ENCODE assay signal across 23 mouse cellular contexts in genomic region chr2:93764211-93764610, GRCm38 (mm10). TPM values are rescaled to one million over a fixed set of nuclear protein-coding genes. Genes with fewer than 3 reads are reported as not detected.
DNase-seq lines count a peak whose midpoint lies in the region; ATAC-seq and TF ChIP-seq lines count a peak whose summit lies in the region.
"Had no signal": no experiment of that assay in that cellular context is flagged by ENCODE, and none has a peak within 500 bp of the region (broad histone marks: within the 10 kb centered on the region; RNA-seq: fewer than 3 reads in every experiment).

No protein-coding gene starts in this region.

- DNase-seq in hindbrain, postnatal 0 days (ENCODE audit: low spot score) = peak; percentile 27
- peak; percentile 19 for DNase-seq in lung, postnatal 25 days (ENCODE audit: low spot score)
- no peak for DNase-seq in lung, postnatal 14 days
- peak; percentile 43 for DNase-seq in lung, postnatal 36 days
- no peak for DNase-seq in B cell, adult 2 months
- DNase-seq: adrenal gland, adult 8-10 months; adrenal gland, postnatal 25 days; cerebellum, adult 11-12 months; cerebellum, adult 8-10 months; gastrocnemius, postnatal 14 days; heart, adult 18-20 months; heart, postnatal 10 days; heart, postnatal 4 days had no signal

- H3K9ac ChIP-seq in hindbrain, postnatal 0 days (replicated peaks; ENCODE audit: low read length) = no peak overlapping the region
- no peak overlapping the region for H3K9ac ChIP-seq in hindbrain, embryonic 16.5 days (ENCODE audit: low read depth, low read length)
- H3K9ac ChIP-seq: embryonic facial prominence, embryonic 12.5 days; embryonic facial prominence, embryonic 15.5 days; forebrain, embryonic 12.5 days; forebrain, embryonic 15.5 days; heart, embryonic 12.5 days; heart, embryonic 15.5 days; hindbrain, embryonic 14.5 days; intestine, embryonic 15.5 days had no signal

- H3K4me3 ChIP-seq in hindbrain, postnatal 0 days (ENCODE audit: low read length) = no peak overlapping the region
- no peak overlapping the region for H3K4me3 ChIP-seq in hindbrain, embryonic 16.5 days (ENCODE audit: low read length)
- H3K4me3 ChIP-seq: embryonic facial prominence, embryonic 12.5 days; embryonic facial prominence, embryonic 15.5 days; forebrain, embryonic 12.5 days; forebrain, embryonic 15.5 days; heart, embryonic 12.5 days; heart, embryonic 15.5 days; intestine, embryonic 15.5 days had no signal

- WGBS in hindbrain, postnatal 0 days = 94% methylated on average over 3 of the region's 3 CpGs
- 90% methylated on average over 3 of the region's 3 CpGs for WGBS in hindbrain, embryonic 16.5 days

- H3K4me1 ChIP-seq in hindbrain, postnatal 0 days (ENCODE audit: insufficient read depth, low read length) = no peaks in the 10 kb centered on the region
- H3K4me1 ChIP-seq in hindbrain, embryonic 16.5 days (ENCODE audit: control insufficient read depth, insufficient read depth, low read depth, low read length) = no peaks in the 10 kb centered on the region
- H3K4me1 ChIP-seq: embryonic facial prominence, embryonic 15.5 days; forebrain, embryonic 15.5 days; intestine, embryonic 15.5 days had no signal

- H3K27me3 ChIP-seq in hindbrain, postnatal 0 days (ENCODE audit: insufficient read depth, low read length) = no peaks in the 10 kb centered on the region
- no peaks in the 10 kb centered on the region for H3K27me3 ChIP-seq in hindbrain, embryonic 16.5 days (replicated peaks; ENCODE audit: control insufficient read depth, insufficient read depth, low read length)
- H3K27me3 ChIP-seq: embryonic facial prominence, embryonic 12.5 days; embryonic facial prominence, embryonic 15.5 days; forebrain, embryonic 12.5 days; forebrain, embryonic 15.5 days; heart, embryonic 12.5 days; heart, embryonic 15.5 days; intestine, embryonic 15.5 days had no signal

- peaks cover 15% of the 10 kb centered on the region; the same call in 1 of the 2 replicates for H3K36me3 ChIP-seq in hindbrain, postnatal 0 days (ENCODE audit: insufficient read depth, low read length)
- no peaks in the 10 kb centered on the region; the same call in 1 of the 2 replicates for H3K36me3 ChIP-seq in hindbrain, embryonic 16.5 days (ENCODE audit: control insufficient read depth, insufficient read depth, low read length)

- H3K9me3 ChIP-seq in hindbrain, postnatal 0 days (ENCODE audit: low read length) = no peaks in the 10 kb centered on the region
- no peaks in the 10 kb centered on the region for H3K9me3 ChIP-seq in hindbrain, embryonic 16.5 days (ENCODE audit: control insufficient read depth, low read length)
- H3K9me3 ChIP-seq: embryonic facial prominence, embryonic 12.5 days; embryonic facial prominence, embryonic 15.5 days; forebrain, embryonic 12.5 days; forebrain, embryonic 15.5 days; heart, embryonic 12.5 days; heart, embryonic 15.5 days; intestine, embryonic 15.5 days had no signal

- no peak for TF ChIP-seq CTCF in hindbrain, postnatal 0 days (IDR thresholded peaks at IDR 0.05; ENCODE audit: low read depth)

- H3K4me2 ChIP-seq in hindbrain, postnatal 0 days (ENCODE audit: low read depth, low read length) = no peak overlapping the region
- H3K4me2 ChIP-seq in hindbrain, embryonic 16.5 days (ENCODE audit: low read length) = no peak overlapping the region
- H3K4me2 ChIP-seq: embryonic facial prominence, embryonic 12.5 days; embryonic facial prominence, embryonic 15.5 days; forebrain, embryonic 12.5 days; forebrain, embryonic 15.5 days; heart, embryonic 12.5 days; heart, embryonic 15.5 days; hindbrain, embryonic 14.5 days; intestine, embryonic 15.5 days had no signal

- ATAC-seq in hindbrain, postnatal 0 days = no peak
- no peak for ATAC-seq in hindbrain, embryonic 16.5 days
- ATAC-seq: activated CD4-positive, CD25-positive, alpha-beta regulatory T cell, adult 4 months; forebrain, embryonic 15.5 days; intestine, embryonic 15.5 days had no signal

- H3K27ac ChIP-seq in hindbrain, postnatal 0 days = no peak overlapping the region
- H3K27ac ChIP-seq in hindbrain, embryonic 16.5 days (ENCODE audit: low read depth, low read length) = no peak overlapping the region
- H3K27ac ChIP-seq: embryonic facial prominence, embryonic 12.5 days; embryonic facial prominence, embryonic 15.5 days; forebrain, embryonic 12.5 days; forebrain, embryonic 15.5 days; heart, embryonic 15.5 days; hindbrain, embryonic 14.5 days; intestine, embryonic 15.5 days had no signal

RNA-seq across cellular contexts. Expression of gene Ext2, which starts 58.2 kb away (rescaled TPM):
- 34.9 and 37.8 TPM in 2 replicates for total RNA-seq in hindbrain, postnatal 0 days (2014; rRNA removed)
- polyA plus RNA-seq in hindbrain, postnatal 0 days (2015; fragmentation: Nextera tagmentation; extraction: Ambion mirVana) = 69.8 and 70.3 TPM in 2 replicates
- 68.2 and 81.9 TPM in 2 replicates for polyA plus RNA-seq in hindbrain, embryonic 16.5 days (2015; fragmentation: Nextera tagmentation; extraction: Ambion mirVana)

Comparison
In these comparisons a context has a peak if more than half of its experiments do, and no peak if none do; other contexts are left out.
1. DNase-seq: peak in hindbrain, postnatal 0 days (single experiment), lung, postnatal 25 days (single experiment) and lung, postnatal 36 days (single experiment); none in lung, postnatal 14 days (single experiment) and B cell, adult 2 months (0 of 2).